Mouse (Mus musculus) adrenal gland, postnatal 36 days (tissue): Measurements from ENCODE around the gene Crb2. TPM values are rescaled to one million over a fixed set of nuclear protein-coding genes. Genes with fewer than 3 reads are reported as not detected.
A peak's percentile ranks its signal among the peaks of the same experiment; 100 is the strongest.

ENCODE experiments used
- DNase-seq, 2 experiments: peaks; one replicate each; pipeline ENCODE4 v3.0.0; 2021; ENCODE audit warnings: mixed read lengths in 1 of 2
- total RNA-seq, 2 experiments: library from RNA; stranded (reverse); gene quantifications; 2 replicates each; pipeline ENCODE4 v1.2.3; 2021

The Crb2 gene
- total RNA-seq, 2 experiments from 2014 or later = 0.33 to 0.53 TPM

GRCm38 (mm10) chr2:37799137-37799536 is 23.1 kb downstream of the Crb2 start:
- DNase-seq = peak; percentile 32 to 45

- no peak for DNase-seq
Measured at GRCm38 (mm10) chr2:37801687-37802086, 25.6 kb downstream of the Crb2 start.

- DNase-seq = peak; percentile 77 to 78
Measured at GRCm38 (mm10) chr2:37802610-37803212, 26.7 kb downstream of the Crb2 start.

GRCm38 (mm10) chr2:37811682-37812081 is 35.6 kb downstream of the Crb2 start:
- DNase-seq = no peak

- DNase-seq = no peak
Measured at GRCm38 (mm10) chr2:37812401-37812800, 36.4 kb downstream of the Crb2 start.

- no peak for DNase-seq
Measured at GRCm38 (mm10) chr2:37814820-37815361, 38.8 kb downstream of the Crb2 start.

- DNase-seq = peak; percentile 77 to 82
Measured at GRCm38 (mm10) chr2:37815676-37816075, 39.6 kb downstream of the Crb2 start.

- DNase-seq = no peak
Measured at GRCm38 (mm10) chr2:37818761-37819525, 42.9 kb downstream of the Crb2 start.

GRCm38 (mm10) chr2:37819526-37820152 is 43.6 kb downstream of the Crb2 start:
- no peak for DNase-seq

GRCm38 (mm10) chr2:37822122-37822521 is 46.1 kb downstream of the Crb2 start:
- DNase-seq = no peak

- no peak for DNase-seq
Measured at GRCm38 (mm10) chr2:37823826-37824225, 47.8 kb downstream of the Crb2 start.

- no peak for DNase-seq
Measured at GRCm38 (mm10) chr2:37829758-37830275, 53.8 kb downstream of the Crb2 start.

GRCm38 (mm10) chr2:37832253-37832652 is 56.2 kb downstream of the Crb2 start:
- DNase-seq = no peak

GRCm38 (mm10) chr2:37836926-37837325 is 60.9 kb downstream of the Crb2 start:
- DNase-seq = no peak

- no peak for DNase-seq
Measured at GRCm38 (mm10) chr2:37837542-37837941, 61.5 kb downstream of the Crb2 start.

GRCm38 (mm10) chr2:37838202-37838984 is 62.3 kb downstream of the Crb2 start:
- no peak for DNase-seq

- no peak for DNase-seq
Measured at GRCm38 (mm10) chr2:37839922-37840321, 63.9 kb downstream of the Crb2 start.

GRCm38 (mm10) chr2:37842151-37842569 is 66.1 kb downstream of the Crb2 start:
- DNase-seq = no peak

GRCm38 (mm10) chr2:37842719-37843118 is 66.7 kb downstream of the Crb2 start:
- no peak for DNase-seq
